Mouse (Mus musculus) thymus, adult 2 months (tissue): ENCODE data around the gene Gpr158. TPM values are rescaled to one million over a fixed set of nuclear protein-coding genes. Genes with fewer than 3 reads are reported as not detected.

ENCODE experiments used
- DNase-seq: peaks from one replicate; pipeline ENCODE4 v3.0.0; 2021
- H3K27ac ChIP-seq: fragments of 200-500 bp; 2 replicates; pipeline ENCODE4 v1.5.1; 2012; ENCODE audit warnings: low read length, control low read depth; ENCODE audit not compliant: control insufficient read depth, insufficient read depth
- H3K27me3 ChIP-seq: fragments of 200-500 bp; 2 replicates; pipeline ENCODE4 v1.6.1; 2012; ENCODE audit warnings: mild to moderate bottlenecking, low read length, moderate library complexity, mixed read lengths; ENCODE audit not compliant: control insufficient read depth, insufficient read depth
- H3K36me3 ChIP-seq: fragments of 200-500 bp; 2 replicates; pipeline ENCODE4 v1.6.1; 2012; ENCODE audit warnings: mild to moderate bottlenecking, low read length, moderate library complexity; ENCODE audit not compliant: control insufficient read depth, insufficient read depth
- H3K4me1 ChIP-seq: fragments of 200-500 bp; replicated peaks from 2 replicates; pipeline ENCODE4 v1.6.1; 2012; ENCODE audit warnings: low read length; ENCODE audit not compliant: control insufficient read depth, insufficient read depth
- H3K4me3 ChIP-seq: fragments of 200-500 bp; 2 replicates; pipeline ENCODE4 v1.5.1; 2012; ENCODE audit warnings: mild to moderate bottlenecking, low read length, control low read depth, moderate library complexity; ENCODE audit not compliant: control insufficient read depth, insufficient read depth
- CTCF ChIP-seq: fragments of 200-500 bp; IDR thresholded peaks from 2 replicates; pipeline ENCODE4 v1.5.1; 2012; ENCODE audit warnings: mild to moderate bottlenecking, control low read depth, low read length, moderate library complexity, borderline replicate concordance; ENCODE audit not compliant: control insufficient read depth, poor library complexity, insufficient read depth; ENCODE audit errors: extremely low read depth
- POLR2A ChIP-seq: fragments of 200-500 bp; IDR thresholded peaks from 2 replicates; pipeline ENCODE4 v1.6.1; 2012; ENCODE audit warnings: mild to moderate bottlenecking, low read length, control low read depth, moderate library complexity; ENCODE audit not compliant: control insufficient read depth, poor library complexity, insufficient read depth; ENCODE audit errors: extremely low read depth
- WGBS: fragments of 180-500 bp; shearing (Covaris S2); methylation state at CpG from one replicate; pipeline ENCODE4 v1.1.7; 2018; 5-methylcytosine and 5-hydroxymethylcytosine counted together
- polyA plus RNA-seq: library from polyadenylated mRNA; depleted of rRNA; stranded (reverse); fragments of >200 nt; gene quantifications from 2 replicates; pipeline ENCODE4 v1.2.3, GENCODE M21; 2012

Gpr158 gene
- polyA plus RNA-seq, 1 experiment, result 0.03 TPM

- Histone ChIP-seq H3K27me3 (no peaks in the 10 kb centered on the region), H3K36me3 (no peaks in the 10 kb centered on the region), H3K4me3 (no peak overlapping the region), H3K27ac (no peak overlapping the region), H3K4me1 (no peaks in the 10 kb centered on the region)
- TF ChIP-seq CTCF, result no peak
- TF ChIP-seq POLR2A, result no peak
- DNase-seq, result no peak
- 84% methylated on average over 1 of the region's 1 CpGs for WGBS
Measured at GRCm38 (mm10) chr2:21680735-21681270, 313.5 kb downstream of the Gpr158 start.

GRCm38 (mm10) chr2:21684736-21685135 is 317.4 kb downstream of the Gpr158 start:
- Histone ChIP-seq H3K27me3 (no peaks in the 10 kb centered on the region), H3K4me3 (no peak overlapping the region), H3K36me3 (no peaks in the 10 kb centered on the region), H3K4me1 (no peaks in the 10 kb centered on the region), H3K27ac (no peak overlapping the region)
- TF ChIP-seq CTCF, result no peak
- no peak for TF ChIP-seq POLR2A
- no peak for DNase-seq
- WGBS, result 90% methylated on average over 3 of the region's 3 CpGs

GRCm38 (mm10) chr2:21693128-21693527 is 325.8 kb downstream of the Gpr158 start:
- no peak for DNase-seq
- WGBS, result 93% methylated on average over 9 of the region's 9 CpGs
- no peak for TF ChIP-seq POLR2A
- no peak for TF ChIP-seq CTCF

GRCm38 (mm10) chr2:21693807-21694594 is 326.7 kb downstream of the Gpr158 start:
- TF ChIP-seq POLR2A, result no peak
- TF ChIP-seq CTCF, result no peak
- Histone ChIP-seq H3K4me1 (no peaks in the 10 kb centered on the region), H3K36me3 (no peaks in the 10 kb centered on the region), H3K4me3 (no peak overlapping the region), H3K27ac (no peak overlapping the region), H3K27me3 (no peaks in the 10 kb centered on the region)
- WGBS, result 68% methylated on average over 5 of the region's 5 CpGs
- DNase-seq, result no peak

More at GRCm38 (mm10) chr2:21693128-21693527, 325.8 kb downstream of the Gpr158 start:
- Histone ChIP-seq H3K36me3 (no peaks in the 10 kb centered on the region), H3K4me3 (no peak overlapping the region), H3K27me3 (no peaks in the 10 kb centered on the region), H3K27ac (no peak overlapping the region), H3K4me1 (no peaks in the 10 kb centered on the region)

- WGBS, result 88% methylated on average over 4 of the region's 4 CpGs
- Histone ChIP-seq H3K4me1 (no peaks in the 10 kb centered on the region), H3K4me3 (no peak overlapping the region), H3K36me3 (no peaks in the 10 kb centered on the region), H3K27ac (no peak overlapping the region), H3K27me3 (no peaks in the 10 kb centered on the region)
- no peak for TF ChIP-seq POLR2A
- no peak for TF ChIP-seq CTCF
- no peak for DNase-seq
Measured at GRCm38 (mm10) chr2:21728075-21728474, 360.7 kb downstream of the Gpr158 start.

- Histone ChIP-seq H3K27me3 (no peaks in the 10 kb centered on the region), H3K4me1 (no peaks in the 10 kb centered on the region), H3K4me3 (no peak overlapping the region), H3K27ac (no peak overlapping the region), H3K36me3 (no peaks in the 10 kb centered on the region)
- WGBS, result 91% methylated on average over 2 of the region's 2 CpGs
- DNase-seq, result no peak
- TF ChIP-seq CTCF (no peak), POLR2A (no peak)
Measured at GRCm38 (mm10) chr2:21783721-21784120, 416.4 kb downstream of the Gpr158 start.
